Comparison of ENCODE assay signal across 8 mouse cellular contexts in the genomic region with DNA sequence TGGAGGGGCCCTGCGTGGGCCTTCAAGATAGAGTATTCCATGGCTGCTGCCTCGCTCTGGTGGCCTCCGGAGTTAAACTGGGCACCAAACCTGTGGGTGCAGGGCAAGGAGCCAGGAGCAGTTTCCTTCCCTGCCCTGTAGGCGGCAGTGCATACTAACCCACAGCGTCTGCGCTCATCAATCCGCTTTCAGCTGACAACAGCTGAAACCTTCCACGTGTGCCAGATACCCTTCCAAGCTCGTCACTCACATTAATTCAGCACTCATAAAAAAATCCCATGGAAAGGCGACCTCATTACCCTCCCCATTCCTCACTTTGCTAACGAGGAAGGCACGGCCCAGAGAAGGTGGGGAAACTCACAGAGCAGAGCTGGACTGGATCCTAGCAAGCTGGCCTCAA. TPM values are rescaled to one million over a fixed set of nuclear protein-coding genes. Genes with fewer than 3 reads are reported as not detected.
DNase-seq lines count a peak whose midpoint lies in the region; ATAC-seq and TF ChIP-seq lines count a peak whose summit lies in the region.

No protein-coding gene starts in this region.

- TF ChIP-seq POLR2A in limb, embryonic 14.5 days (IDR thresholded peaks at IDR 0.05; ENCODE audit: borderline replicate concordance, extremely low read depth, insufficient read depth, insufficient read length) = no peak

- H3K36me3 ChIP-seq in kidney, embryonic 14.5 days (ENCODE audit: control insufficient read depth, insufficient read depth, low read length) = no peaks in the 10 kb centered on the region
- peaks cover 21% of the 10 kb centered on the region for H3K36me3 ChIP-seq in limb, embryonic 14.5 days (ENCODE audit: control insufficient read depth, insufficient read depth, low read length)
- no peaks in the 10 kb centered on the region for H3K36me3 ChIP-seq in neural tube, embryonic 14.5 days (ENCODE audit: control insufficient read depth, insufficient read depth, low read length)

- H3K4me3 ChIP-seq in kidney, embryonic 14.5 days (ENCODE audit: low read length) = no peak overlapping the region
- no peak overlapping the region for H3K4me3 ChIP-seq in limb, embryonic 14.5 days (replicated peaks; ENCODE audit: low read length)
- no peak overlapping the region for H3K4me3 ChIP-seq in neural tube, embryonic 14.5 days (ENCODE audit: low read depth, low read length)

- peak; percentile 66 to 68 for DNase-seq in B cell, adult 2 months
- DNase-seq in MN1 (ENCODE audit: low spot score) = peak; percentile 87
- peak; percentile 90 to 91 for DNase-seq in cerebellum, postnatal 25 days
- peak; percentile 53 to 61 for DNase-seq in gastrocnemius, adult 8-10 months (ENCODE audit: low spot score in 2 of 2)
- DNase-seq in limb, embryonic 14.5 days (ENCODE audit: low spot score) = peak; percentile 75
- peak; percentile 57 to 61 for DNase-seq in thymus, postnatal 36 days

- H3K27ac ChIP-seq in kidney, embryonic 14.5 days (ENCODE audit: low read depth, low read length) = no peak overlapping the region
- H3K27ac ChIP-seq in limb, embryonic 14.5 days (replicated peaks; ENCODE audit: low read depth, low read length) = no peak overlapping the region
- H3K27ac ChIP-seq in neural tube, embryonic 14.5 days (ENCODE audit: low read depth, low read length) = no peak overlapping the region

- 10% methylated on average over 12 of the region's 12 CpGs for WGBS in kidney, embryonic 14.5 days
- 9% methylated on average over 12 of the region's 12 CpGs for WGBS in limb, embryonic 14.5 days
- WGBS in neural tube, embryonic 14.5 days = 10% methylated on average over 12 of the region's 12 CpGs

- peak; percentile 26; the same call in 1 of the 2 replicates for ATAC-seq in kidney, embryonic 14.5 days (ENCODE audit: low FRiP score, low TSS enrichment)
- ATAC-seq in limb, embryonic 14.5 days (ENCODE audit: low FRiP score, low read depth) = peak; percentile 48; the same call in 1 of the 2 replicates
- peak; percentile 59; the same call in 1 of the 2 replicates for ATAC-seq in neural tube, embryonic 14.5 days (ENCODE audit: low read depth)

- no peaks in the 10 kb centered on the region for H3K9me3 ChIP-seq in kidney, embryonic 14.5 days (ENCODE audit: control insufficient read depth, low read length)
- no peaks in the 10 kb centered on the region for H3K9me3 ChIP-seq in limb, embryonic 14.5 days (ENCODE audit: control insufficient read depth, low read length)
- H3K9me3 ChIP-seq in neural tube, embryonic 14.5 days (ENCODE audit: control insufficient read depth, low read length) = no peaks in the 10 kb centered on the region

- H3K27me3 ChIP-seq in kidney, embryonic 14.5 days (ENCODE audit: control insufficient read depth, insufficient read depth, low read length) = no peaks in the 10 kb centered on the region
- H3K27me3 ChIP-seq in limb, embryonic 14.5 days (ENCODE audit: control insufficient read depth, insufficient read depth, low read length) = no peaks in the 10 kb centered on the region
- H3K27me3 ChIP-seq in neural tube, embryonic 14.5 days (ENCODE audit: control insufficient read depth, insufficient read depth, low read length) = no peaks in the 10 kb centered on the region

- H3K4me1 ChIP-seq in kidney, embryonic 14.5 days (ENCODE audit: control insufficient read depth, insufficient read depth, low read length) = peaks cover 11% of the 10 kb centered on the region
- peaks cover 8% of the 10 kb centered on the region; the same call in 1 of the 2 replicates for H3K4me1 ChIP-seq in limb, embryonic 14.5 days (ENCODE audit: control insufficient read depth, insufficient read depth, low read length)
- H3K4me1 ChIP-seq in neural tube, embryonic 14.5 days (ENCODE audit: control insufficient read depth, insufficient read depth, low read length) = 0 out of 2 replicates have a peak, but pooled peaks cover 3% of the 10 kb centered on the region

- no peak overlapping the region for H3K9ac ChIP-seq in kidney, embryonic 14.5 days (ENCODE audit: low read depth, low read length)
- no peak overlapping the region for H3K9ac ChIP-seq in limb, embryonic 14.5 days (ENCODE audit: low read depth, low read length, severe bottlenecking)
- no peak overlapping the region for H3K9ac ChIP-seq in neural tube, embryonic 14.5 days (replicated peaks; ENCODE audit: low read depth, low read length)

- no peak overlapping the region for H3K4me2 ChIP-seq in kidney, embryonic 14.5 days (replicated peaks; ENCODE audit: low read depth, low read length)
- H3K4me2 ChIP-seq in limb, embryonic 14.5 days (replicated peaks; ENCODE audit: low read depth, low read length, severe bottlenecking) = no peak overlapping the region
- H3K4me2 ChIP-seq in neural tube, embryonic 14.5 days (ENCODE audit: low read depth, low read length) = no peak overlapping the region

RNA-seq across cellular contexts. Expression of a gene that starts 21.2 kb away (rescaled TPM):
- total RNA-seq in gastrocnemius, adult 8-10 months (2022) = 1 to 10 TPM in 2 of 4 experiments, under 1 TPM in 2; 0.75 to 1.5 (median 1.2) TPM
- 3.7 and 5.2 TPM in 2 replicates for polyA plus RNA-seq in kidney, embryonic 14.5 days (2014; fragmentation: Nextera tagmentation; extraction: Ambion mirVana)
- polyA plus RNA-seq in limb, embryonic 14.5 days (2012; rRNA removed) = 19.2 and 28.5 TPM in 2 replicates
- 12.7 and 15.5 TPM in 2 replicates for polyA plus RNA-seq in limb, embryonic 14.5 days (2014; fragmentation: Nextera tagmentation; extraction: Ambion mirVana)
- 0.94 and 1.8 TPM in 2 replicates for polyA plus RNA-seq in neural tube, embryonic 14.5 days (2014; fragmentation: Nextera tagmentation; extraction: Ambion mirVana)

RNA-seq across cellular contexts. Expression of a gene that starts 50.0 kb away (rescaled TPM):
- total RNA-seq in gastrocnemius, adult 8-10 months (2022) = not detected
- 0.19 TPM in 1 of 2 replicates, not detected in the other for polyA plus RNA-seq in kidney, embryonic 14.5 days (2014; fragmentation: Nextera tagmentation; extraction: Ambion mirVana)
- polyA plus RNA-seq in limb, embryonic 14.5 days (2012; rRNA removed) = 0.03 TPM in 2 replicates
- polyA plus RNA-seq in limb, embryonic 14.5 days (2014; fragmentation: Nextera tagmentation; extraction: Ambion mirVana) = not detected in 2 replicates
- 0.11 TPM in 1 of 2 replicates, not detected in the other for polyA plus RNA-seq in neural tube, embryonic 14.5 days (2014; fragmentation: Nextera tagmentation; extraction: Ambion mirVana)
